Mouse (Mus musculus) retina, embryonic 14.5 days (tissue): ENCODE measurements around the gene Rnf183.

ENCODE experiments used
- DNase-seq: peaks from one replicate; pipeline ENCODE4 v3.0.0-alpha.2; 2015; ENCODE audit warnings: low spot score

Rnf183 gene

GRCm38 (mm10) chr4:62435081-62435480 is at the start of gene Rnf183:
Rnf183 (minus strand) TSS chr4:62435252.
- DNase-seq = no peak

GRCm38 (mm10) chr4:62480709-62481605 is 45.9 kb upstream of the Rnf183 start:
- DNase-seq = no peak

- DNase-seq = peak; percentile 37
Observed at GRCm38 (mm10) chr4:62479937-62480708, 45.1 kb upstream of the Rnf183 start, which contains the start of gene Bspry. Bspry (plus strand) TSS chr4:62480053.

GRCm38 (mm10) chr4:62479593-62479936 is 44.5 kb upstream of the Rnf183 start:
- DNase-seq = peak; percentile 37

- no peak for DNase-seq
Observed at GRCm38 (mm10) chr4:62477542-62478244, 42.6 kb upstream of the Rnf183 start.

- DNase-seq = no peak
Observed at GRCm38 (mm10) chr4:62475793-62476192, 40.7 kb upstream of the Rnf183 start.

- no peak for DNase-seq
Observed at GRCm38 (mm10) chr4:62475131-62475530, 40.1 kb upstream of the Rnf183 start.

GRCm38 (mm10) chr4:62472071-62472470 is 37.0 kb upstream of the Rnf183 start:
- no peak for DNase-seq

- peak; percentile 86 for DNase-seq
Observed at GRCm38 (mm10) chr4:62470598-62471051, 35.6 kb upstream of the Rnf183 start, which contains the start of gene Wdr31. Wdr31 (minus strand) TSS chr4:62470896.

GRCm38 (mm10) chr4:62468158-62468557 is 33.1 kb upstream of the Rnf183 start:
- no peak for DNase-seq

GRCm38 (mm10) chr4:62463124-62463523 is 28.1 kb upstream of the Rnf183 start:
- DNase-seq = no peak

- DNase-seq = no peak
Observed at GRCm38 (mm10) chr4:62460348-62460747, 25.3 kb upstream of the Rnf183 start.

GRCm38 (mm10) chr4:62459081-62459480 is 24.0 kb upstream of the Rnf183 start:
- DNase-seq = no peak

GRCm38 (mm10) chr4:62454995-62455394 is 19.9 kb upstream of the Rnf183 start:
- DNase-seq = peak; percentile 70

- no peak for DNase-seq
Observed at GRCm38 (mm10) chr4:62440986-62441385, 5.9 kb upstream of the Rnf183 start.

GRCm38 (mm10) chr4:62440544-62440943 is 5.5 kb upstream of the Rnf183 start:
- no peak for DNase-seq

- DNase-seq = no peak
Observed at GRCm38 (mm10) chr4:62439793-62440192, 4.7 kb upstream of the Rnf183 start.

- no peak for DNase-seq
Observed at GRCm38 (mm10) chr4:62437871-62438270, 2.8 kb upstream of the Rnf183 start.

- no peak for DNase-seq
Observed at GRCm38 (mm10) chr4:62437256-62437778, 2.3 kb upstream of the Rnf183 start.

GRCm38 (mm10) chr4:62433939-62434870 is 847 bp downstream of the Rnf183 start:
- DNase-seq = no peak

- DNase-seq = no peak
Observed at GRCm38 (mm10) chr4:62431522-62431921, 3.5 kb downstream of the Rnf183 start.
